Mouse (Mus musculus) olfactory bulb, adult 2 months (tissue): ENCODE measurements around the gene Gm21149.
"Not testable (repeated sequence)": the region's sequence is repeated elsewhere in the genome, so short reads cannot be mapped to it uniquely, and the experiment has no call there.

Experiments used
- CTCF ChIP-seq: fragments of 200-500 bp; IDR thresholded peaks from 2 replicates; pipeline ENCODE4 v1.5.1; 2012; ENCODE audit warnings: low read depth, mild to moderate bottlenecking, low read length, moderate library complexity; ENCODE audit not compliant: insufficient read depth
- POLR2A ChIP-seq: fragments of 200-500 bp; IDR thresholded peaks from 2 replicates; pipeline ENCODE4 v1.6.1; 2012; ENCODE audit warnings: mild to moderate bottlenecking, low read depth, low read length, moderate library complexity; ENCODE audit not compliant: insufficient read depth

DNA sequence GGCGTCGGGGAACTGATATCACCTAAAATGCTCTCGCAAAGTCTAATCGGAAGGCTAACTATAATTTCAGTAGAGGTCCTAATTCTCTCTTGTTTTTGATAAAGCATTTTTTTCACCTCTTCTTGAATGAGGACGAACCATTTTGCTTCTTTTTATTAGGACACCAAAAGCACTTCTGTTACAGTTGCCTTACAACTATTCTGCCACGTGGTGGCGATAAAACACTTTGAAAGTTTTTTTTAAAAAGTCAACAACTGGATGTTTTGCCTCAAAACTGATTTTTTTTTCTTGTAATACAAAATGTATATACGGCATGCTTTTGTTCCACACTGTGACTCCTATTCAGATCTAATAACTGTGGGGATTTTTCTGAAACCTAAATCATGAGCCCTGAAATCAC, 14.7 kb downstream of the Gm21149 start:
- not testable (repeated sequence) for TF ChIP-seq POLR2A, CTCF
